Mouse (Mus musculus) midbrain, postnatal 0 days (tissue): ENCODE results near the gene Ankrd52. TPM values are rescaled to one million over a fixed set of nuclear protein-coding genes. Genes with fewer than 3 reads are reported as not detected.

Source experiments
- ATAC-seq: fragments of 200-750 bp; cut with Nextera tagmentation; 2 replicates; pipeline ENCODE4 v1.8.0; 2017; ENCODE audit warnings: moderate number of reproducible peaks, mild to moderate bottlenecking, moderate TSS enrichment, moderate library complexity; ENCODE audit not compliant: low FRiP score
- DNase-seq: peaks from one replicate; pipeline ENCODE4 v3.0.0-alpha.2; 2015; ENCODE audit warnings: low spot score
- H3K27ac ChIP-seq: fragments of 300-500 bp; sonication (generic); 2 replicates; pipeline ENCODE4 v1.5.1; 2014; ENCODE audit warnings: low read depth, mild to moderate bottlenecking, low read length, mixed read lengths
- H3K27me3 ChIP-seq: fragments of 300-500 bp; sonication (generic); 2 replicates; pipeline ENCODE4 v1.6.1; 2014; ENCODE audit warnings: low read length, control low read depth, mixed read lengths; ENCODE audit not compliant: insufficient read depth
- H3K36me3 ChIP-seq: fragments of 300-500 bp; sonication (generic); 2 replicates; pipeline ENCODE4 v1.6.1; 2014; ENCODE audit warnings: low read length, control low read depth, mixed read lengths; ENCODE audit not compliant: insufficient read depth
- H3K4me1 ChIP-seq: fragments of 300-500 bp; sonication (generic); 2 replicates; pipeline ENCODE4 v1.6.1; 2014; ENCODE audit warnings: mild to moderate bottlenecking, control low read depth, antibody characterized with exemption, low read length, mixed read lengths; ENCODE audit not compliant: insufficient read depth
- H3K4me2 ChIP-seq: fragments of 300-500 bp; sonication (generic); 2 replicates; pipeline ENCODE4 v1.6.1; 2014; ENCODE audit warnings: low read depth, mild to moderate bottlenecking, low read length, mixed read lengths; ENCODE audit not compliant: poor library complexity, severe bottlenecking
- H3K4me3 ChIP-seq: fragments of 300-500 bp; sonication (generic); 2 replicates; pipeline ENCODE4 v1.5.1; 2014; ENCODE audit warnings: low read depth, mild to moderate bottlenecking, low read length, moderate library complexity
- H3K9ac ChIP-seq: fragments of 300-500 bp; sonication (generic); replicated peaks from 2 replicates; pipeline ENCODE4 v1.6.1; 2014; ENCODE audit warnings: mild to moderate bottlenecking, low read length, moderate library complexity, mixed read lengths; ENCODE audit not compliant: poor library complexity, severe bottlenecking
- H3K9me3 ChIP-seq: fragments of 300-500 bp; sonication (generic); 2 replicates; pipeline ENCODE4 v1.6.1; 2016; ENCODE audit warnings: low read length, control low read depth
- CTCF ChIP-seq: IDR thresholded peaks from 2 replicates; pipeline ENCODE4 v1.5.1; 2016; ENCODE audit warnings: antibody characterized with exemption, mild to moderate bottlenecking
- WGBS: fragments of 180-500 bp; shearing (Covaris S2); extraction: QIAGEN DNeasy Blood & Tissue Kit; methylation state at CpG from one replicate; pipeline ENCODE4 v1.1.7; 2014; 5-methylcytosine and 5-hydroxymethylcytosine counted together
- polyA plus RNA-seq: library from polyadenylated mRNA; unstranded; fragments of >200 nt; fragmentation: Nextera tagmentation; extraction: Ambion mirVana; gene quantifications from 2 replicates; pipeline ENCODE4 v1.2.1, GENCODE M21; 2015
- total RNA-seq: library from RNA; depleted of rRNA; stranded (reverse); fragments of >200 nt; gene quantifications from 2 replicates; pipeline ENCODE4 v1.2.3, GENCODE M21; 2014

Ankrd52 gene
- total and polyA plus RNA-seq, 2 experiments from 2014 or later = 9.9 to 43.6 TPM

DNA sequence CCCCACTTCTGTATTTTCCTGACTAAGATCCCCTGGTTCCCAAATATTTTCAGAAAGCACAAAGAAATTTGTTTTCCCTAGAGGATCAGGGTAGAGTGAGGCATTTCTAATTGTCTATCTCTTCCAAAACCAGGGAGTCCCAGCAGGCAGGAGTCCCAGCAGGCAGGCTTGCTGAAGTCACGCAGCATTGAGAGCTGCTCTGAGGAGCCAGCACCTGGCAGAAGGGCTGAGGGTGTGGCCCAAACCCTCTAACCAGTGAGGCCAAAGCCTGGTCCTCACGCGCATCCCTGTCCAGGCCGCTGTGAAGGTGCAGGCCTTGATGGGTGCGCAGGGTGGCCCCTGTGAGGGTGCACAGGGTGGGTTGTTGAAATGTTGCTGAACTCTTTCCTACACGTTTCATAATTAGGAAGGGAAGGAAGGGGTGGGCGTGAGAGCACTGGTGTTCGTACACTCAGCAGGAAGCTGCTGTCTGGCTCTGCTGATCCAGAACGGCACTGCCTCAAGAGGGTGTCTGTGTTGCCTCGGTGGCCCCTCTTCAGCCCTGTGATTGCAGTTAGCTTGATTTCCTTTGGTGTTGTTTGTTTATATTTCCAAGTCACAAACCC lies 61.9 kb downstream of the Ankrd52 start:
- TF ChIP-seq CTCF = no peak
- Histone ChIP-seq H3K4me3 (no peak overlapping the region), H3K27me3 (no peaks in the 10 kb centered on the region), H3K27ac (no peak overlapping the region), H3K9me3 (no peaks in the 10 kb centered on the region), H3K4me2 (no peak overlapping the region), H3K4me1 (no peaks in the 10 kb centered on the region), H3K9ac (no peak overlapping the region), H3K36me3 (peaks cover 55% of the 10 kb centered on the region)
- ATAC-seq (no peak), DNase-seq (no peak)
- WGBS = 84% methylated on average over 10 of the region's 10 CpGs

DNA sequence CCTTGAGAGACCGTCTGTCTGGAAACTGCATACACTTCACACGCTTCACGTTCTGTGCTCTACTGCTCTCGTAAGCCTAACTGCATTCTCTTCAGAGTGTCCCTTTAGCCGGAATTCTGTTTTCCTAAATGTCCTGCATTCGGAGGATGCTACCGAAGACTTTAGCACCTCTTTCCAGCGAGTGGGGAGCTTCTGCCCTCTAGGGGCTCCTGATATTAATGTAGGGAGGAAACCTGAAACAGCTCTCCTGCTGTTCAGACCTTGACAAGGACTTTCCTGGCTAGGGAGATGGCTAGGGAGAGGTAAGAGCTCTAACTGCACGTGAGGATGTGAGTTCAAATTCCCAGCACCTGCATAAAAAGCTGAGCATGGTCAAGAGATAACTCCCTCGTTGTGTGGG lies 63.5 kb downstream of the Ankrd52 start:
- no peaks in the 10 kb centered on the region for H3K9me3 ChIP-seq
- no peaks in the 10 kb centered on the region for H3K4me1 ChIP-seq
- 63% methylated on average over 10 of the region's 10 CpGs for WGBS
- no peak overlapping the region for H3K27ac ChIP-seq
- H3K4me2 ChIP-seq = no peak overlapping the region
- DNase-seq = peak; percentile 62
- no peaks in the 10 kb centered on the region for H3K27me3 ChIP-seq
- no peak overlapping the region for H3K9ac ChIP-seq
- TF ChIP-seq CTCF = peak; percentile 66
- H3K36me3 ChIP-seq = peaks cover 46% of the 10 kb centered on the region
- H3K4me3 ChIP-seq = no peak overlapping the region
- ATAC-seq = no peak

DNA sequence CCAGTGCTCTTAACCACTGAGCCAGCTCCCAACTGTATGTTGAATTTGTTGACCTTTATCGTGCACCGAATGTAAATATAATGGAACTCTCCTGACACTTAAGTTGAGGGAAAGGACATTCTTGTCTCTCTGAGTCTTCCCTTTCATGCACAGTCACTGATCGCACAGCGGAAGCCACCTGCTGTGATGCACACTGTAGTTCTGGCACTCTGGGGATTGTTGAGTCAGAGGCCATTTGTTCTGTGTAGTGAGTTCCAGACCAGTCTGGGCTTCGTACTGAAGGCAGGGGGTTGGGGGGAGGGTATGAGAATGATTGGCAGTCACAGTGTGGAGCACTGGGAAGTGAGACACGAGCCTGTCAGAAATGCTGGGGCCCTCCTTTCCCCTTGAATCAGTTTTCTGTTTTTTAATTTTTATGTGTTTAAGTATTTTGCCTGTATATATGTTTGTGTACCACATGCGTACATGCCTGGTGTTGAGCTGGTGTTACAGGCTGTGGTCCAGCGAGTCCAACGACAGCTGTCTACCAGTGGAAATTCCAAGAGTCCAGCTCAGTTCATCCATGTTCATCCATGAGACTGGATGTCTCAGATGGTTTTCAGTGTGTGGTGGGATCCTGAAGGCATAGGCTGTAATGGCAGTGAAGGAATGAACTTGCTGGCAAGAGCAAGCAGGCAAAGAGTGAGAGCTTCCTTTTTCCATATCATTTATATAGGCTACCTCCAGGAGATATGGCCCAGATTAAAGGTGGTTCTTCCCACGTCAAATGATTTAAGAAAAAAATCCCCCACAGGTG lies 64.6 kb downstream of the Ankrd52 start:
- no peak overlapping the region for H3K4me3 ChIP-seq
- no peaks in the 10 kb centered on the region for H3K4me1 ChIP-seq
- DNase-seq (no peak), ATAC-seq (no peak)
- no peak overlapping the region for H3K9ac ChIP-seq
- no peaks in the 10 kb centered on the region for H3K27me3 ChIP-seq
- H3K27ac ChIP-seq = no peak overlapping the region
- no peak for TF ChIP-seq CTCF
- H3K4me2 ChIP-seq = no peak overlapping the region
- no peaks in the 10 kb centered on the region for H3K9me3 ChIP-seq
- peaks cover 34% of the 10 kb centered on the region for H3K36me3 ChIP-seq
- WGBS = 78% methylated on average over 10 of the region's 10 CpGs

DNA sequence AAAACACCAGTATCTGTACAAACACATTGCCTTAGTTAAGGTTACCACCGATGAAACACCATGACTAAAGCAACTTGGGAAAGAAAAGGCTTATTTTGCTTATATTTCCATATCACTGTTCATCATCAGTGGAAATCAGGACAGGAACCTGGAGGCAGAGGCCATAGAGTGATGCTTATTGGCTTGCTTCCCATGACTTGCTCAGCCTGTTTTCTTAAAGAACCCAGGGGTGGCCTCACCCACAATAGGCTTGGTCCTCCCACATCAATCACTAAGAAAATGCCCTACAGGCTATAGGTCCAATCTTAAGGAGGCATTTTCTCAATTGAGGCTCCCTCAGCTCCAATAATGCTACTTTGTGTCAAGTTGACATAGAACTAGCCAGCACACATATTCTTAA lies 65.8 kb downstream of the Ankrd52 start:
- 94% methylated on average over 1 of the region's 1 CpGs for WGBS

DNA sequence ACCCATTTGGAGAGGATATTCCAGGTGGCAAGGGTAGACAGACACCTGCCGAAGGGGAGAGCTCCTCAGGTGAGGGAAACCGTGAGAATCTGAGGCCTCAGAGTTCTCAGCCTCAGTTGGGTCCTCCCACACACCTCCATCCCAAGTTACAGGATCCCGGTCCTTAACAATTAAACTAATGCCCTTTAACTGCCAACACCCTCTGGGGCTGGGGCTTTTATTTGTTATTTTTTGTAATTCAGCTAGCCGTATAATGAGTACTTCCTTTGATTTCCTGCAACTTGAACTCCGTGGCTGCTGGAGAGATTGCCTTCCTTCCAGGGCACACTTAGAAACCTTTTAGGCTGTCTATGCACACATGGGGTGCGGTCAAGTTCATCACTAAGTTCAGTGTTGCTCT lies 67.4 kb downstream of the Ankrd52 start:
- ATAC-seq (no peak), DNase-seq (no peak)
- Histone ChIP-seq H3K36me3 (peaks cover 11% of the 10 kb centered on the region), H3K27ac (no peak overlapping the region), H3K9ac (no peak overlapping the region), H3K4me3 (no peak overlapping the region), H3K9me3 (no peaks in the 10 kb centered on the region), H3K4me1 (no peaks in the 10 kb centered on the region), H3K4me2 (no peak overlapping the region), H3K27me3 (no peaks in the 10 kb centered on the region)
- 81% methylated on average over 6 of the region's 6 CpGs for WGBS
- TF ChIP-seq CTCF = no peak

More for the DNA sequence above, 65.8 kb downstream of the Ankrd52 start:
- no peaks in the 10 kb centered on the region for H3K4me1 ChIP-seq
- DNase-seq (no peak), ATAC-seq (no peak)
- H3K9me3 ChIP-seq = no peaks in the 10 kb centered on the region
- H3K27me3 ChIP-seq = no peaks in the 10 kb centered on the region
- no peak for TF ChIP-seq CTCF
- no peak overlapping the region for H3K27ac ChIP-seq
- no peak overlapping the region for H3K9ac ChIP-seq
- no peak overlapping the region for H3K4me3 ChIP-seq
- peaks cover 25% of the 10 kb centered on the region for H3K36me3 ChIP-seq
- no peak overlapping the region for H3K4me2 ChIP-seq

DNA sequence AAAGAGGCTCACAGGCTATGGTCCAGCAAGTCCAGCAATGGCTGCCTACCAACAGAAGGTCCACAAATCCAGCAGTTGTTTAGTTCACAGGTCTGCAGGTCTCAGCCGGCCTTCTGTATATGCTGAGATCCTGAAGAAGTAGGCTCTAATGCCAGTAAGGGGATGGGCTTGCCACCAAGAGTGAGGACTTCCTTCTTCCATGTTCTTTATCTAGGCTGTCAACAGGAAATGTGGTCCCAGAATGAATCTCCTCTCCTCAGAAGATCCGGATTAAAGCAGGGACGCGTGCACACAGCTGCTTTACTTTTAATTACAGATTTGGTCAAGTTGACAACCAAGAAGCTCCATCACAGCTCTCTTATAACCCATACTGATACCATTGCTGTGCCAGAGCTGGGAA lies 68.5 kb downstream of the Ankrd52 start:
- no peaks in the 10 kb centered on the region for H3K27me3 ChIP-seq
- H3K4me1 ChIP-seq = no peaks in the 10 kb centered on the region
- H3K9me3 ChIP-seq = no peaks in the 10 kb centered on the region
- H3K27ac ChIP-seq = no peak overlapping the region
- H3K4me3 ChIP-seq = no peak overlapping the region
- TF ChIP-seq CTCF = no peak
- peaks cover 4% of the 10 kb centered on the region; the same call in 1 of the 2 replicates for H3K36me3 ChIP-seq
- no peak overlapping the region for H3K4me2 ChIP-seq
- DNase-seq (no peak), ATAC-seq (no peak)
- no peak overlapping the region for H3K9ac ChIP-seq
- WGBS = 82% methylated on average over 4 of the region's 4 CpGs
